In the genomic region with DNA sequence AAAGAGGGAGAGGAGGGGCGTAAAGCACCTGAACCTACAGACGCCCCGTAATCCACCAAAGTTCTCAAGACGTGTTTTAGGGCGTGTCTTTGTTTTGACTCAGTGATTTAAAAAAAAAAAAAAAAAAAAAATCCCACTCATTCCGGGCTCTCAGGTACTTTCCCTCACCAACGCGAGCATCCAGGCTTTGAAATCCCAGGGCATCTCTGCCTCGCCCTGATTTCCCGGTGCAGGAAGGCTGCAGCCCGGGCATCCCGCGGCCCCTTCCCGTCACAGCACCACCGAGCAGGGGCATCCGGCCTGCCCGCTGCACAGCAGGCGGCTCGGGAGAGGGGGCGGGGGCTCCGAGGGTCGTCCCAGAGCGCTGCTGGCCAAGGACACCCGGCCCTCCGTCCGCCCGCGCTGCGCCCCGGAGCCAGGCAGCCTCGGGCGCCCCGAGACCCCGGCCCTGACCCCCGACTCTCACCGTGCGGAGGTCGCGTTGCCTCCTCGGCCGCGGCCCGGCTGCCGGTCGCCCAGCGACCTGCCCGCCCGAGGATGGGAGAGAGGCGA, we compare ENCODE assay signal across 8 mouse cellular contexts. TPM values are rescaled to one million over a fixed set of nuclear protein-coding genes. Genes with fewer than 3 reads are reported as not detected.
DNase-seq lines count a peak whose midpoint lies in the region; ATAC-seq and TF ChIP-seq lines count a peak whose summit lies in the region.

No protein-coding gene starts in this region.

- ATAC-seq in heart, embryonic 11.5 days (replicated peaks; ENCODE audit: insufficient number of reproducible peaks, low FRiP score, low TSS enrichment) = peak; percentile 75
- ATAC-seq in G1E (ENCODE audit: extremely low read depth, insufficient number of reproducible peaks, low FRiP score, poor library complexity, severe bottlenecking) = no peak; the same call in 1 of the 2 replicates
- ATAC-seq in forebrain, embryonic 12.5 days (ENCODE audit: low FRiP score) = peak; percentile 83

- H3K27me3 ChIP-seq in heart, embryonic 11.5 days (ENCODE audit: control insufficient read depth, insufficient read depth, low read length) = no peaks in the 10 kb centered on the region
- H3K27me3 ChIP-seq in G1E (ENCODE audit: insufficient read depth, low read length) = no peaks in the 10 kb centered on the region
- H3K27me3 ChIP-seq in forebrain, embryonic 12.5 days = no peaks in the 10 kb centered on the region
- no peaks in the 10 kb centered on the region for H3K27me3 ChIP-seq in splenic B cell, adult 2 months (ENCODE audit: control insufficient read depth, insufficient read depth, low read length, poor library complexity, severe bottlenecking)

- H3K27ac ChIP-seq in heart, embryonic 11.5 days (ENCODE audit: low read depth, low read length) = peak overlapping the region; percentile 86
- peak overlapping the region; percentile 83 for H3K27ac ChIP-seq in forebrain, embryonic 12.5 days

- DNase-seq in heart, adult 18-20 months = no peak
- DNase-seq in G1E (ENCODE audit: low spot score) = no peak
- DNase-seq in kidney, postnatal 14 days = peak; percentile 65
- peak; percentile 37 for DNase-seq in lung, postnatal 36 days
- peak; percentile 52 for DNase-seq in splenic B cell, adult 2 months (ENCODE audit: low read depth, low spot score)
- DNase-seq in yolk sac, embryonic 10.5 days (ENCODE audit: low spot score) = no peak

- H3K4me1 ChIP-seq in heart, embryonic 11.5 days (ENCODE audit: control insufficient read depth, insufficient read depth, low read length) = no peaks in the 10 kb centered on the region
- H3K4me1 ChIP-seq in G1E (ENCODE audit: insufficient read depth, low read depth, low read length) = peaks cover 17% of the 10 kb centered on the region
- peaks cover 13% of the 10 kb centered on the region for H3K4me1 ChIP-seq in forebrain, embryonic 12.5 days

- under 1% methylated on average over 39 of the region's 49 CpGs for WGBS in heart, embryonic 11.5 days (ENCODE audit: insufficient replicate concordance)
- under 1% methylated on average over 46 of the region's 49 CpGs for WGBS in forebrain, embryonic 12.5 days

- H3K4me2 ChIP-seq in heart, embryonic 11.5 days = peak overlapping the region; percentile 78
- H3K4me2 ChIP-seq in forebrain, embryonic 12.5 days = peak overlapping the region; percentile 59

- H3K9ac ChIP-seq in heart, embryonic 11.5 days (ENCODE audit: low read depth, low read length) = peak overlapping the region; percentile 86
- peak overlapping the region; percentile 93 for H3K9ac ChIP-seq in forebrain, embryonic 12.5 days

- no peaks in the 10 kb centered on the region for H3K36me3 ChIP-seq in heart, embryonic 11.5 days (ENCODE audit: control insufficient read depth, insufficient read depth, low read length)
- no peaks in the 10 kb centered on the region for H3K36me3 ChIP-seq in G1E (replicated peaks)
- no peaks in the 10 kb centered on the region for H3K36me3 ChIP-seq in forebrain, embryonic 12.5 days (replicated peaks)
- no peaks in the 10 kb centered on the region for H3K36me3 ChIP-seq in splenic B cell, adult 2 months (ENCODE audit: control insufficient read depth, insufficient read depth, low read length, poor library complexity, severe bottlenecking)

- peak overlapping the region; percentile 92 for H3K4me3 ChIP-seq in heart, embryonic 11.5 days (ENCODE audit: low read depth, low read length)
- H3K4me3 ChIP-seq in G1E (ENCODE audit: low read depth, low read length) = peak overlapping the region; percentile 95
- peak overlapping the region; percentile 94 for H3K4me3 ChIP-seq in forebrain, embryonic 12.5 days (replicated peaks)

- TF ChIP-seq CTCF in G1E (IDR thresholded peaks at IDR 0.05; ENCODE audit: low read depth, low read length) = no peak

- H3K9me3 ChIP-seq in heart, embryonic 11.5 days (replicated peaks; ENCODE audit: control insufficient read depth, low read length) = no peaks in the 10 kb centered on the region
- H3K9me3 ChIP-seq in G1E (replicated peaks) = no peaks in the 10 kb centered on the region
- no peaks in the 10 kb centered on the region for H3K9me3 ChIP-seq in forebrain, embryonic 12.5 days

RNA-seq across cellular contexts. Expression of a gene that starts 0.4 kb away (rescaled TPM):
- 36.0 and 39.0 TPM in 2 replicates for polyA plus RNA-seq in heart, embryonic 11.5 days (2014; fragmentation: Nextera tagmentation; extraction: Ambion mirVana)
- 100 to 1,000 TPM; 114 to 118 TPM for total RNA-seq in heart, adult 18-20 months (2021)
- total RNA-seq in G1E (2014; fragmentation: Nextera tagmentation) (15.0 and 16.9 TPM in 2 replicates), G1E (2017) (7.3 and 7.5 TPM in 2 replicates)
- polyA plus RNA-seq in G1E (2012) = 0.53 and 0.55 TPM in 2 replicates
- polyA plus RNA-seq in forebrain, embryonic 12.5 days (2016; fragmentation: Nextera tagmentation; extraction: Ambion mirVana) = 36.7 and 37.6 TPM in 2 replicates

Comparison
In these comparisons a context has a peak if more than half of its experiments do, and no peak if none do; other contexts are left out.
1. DNase-seq: peak in kidney, postnatal 14 days (single experiment), lung, postnatal 36 days (single experiment) and splenic B cell, adult 2 months (single experiment); none in heart, adult 18-20 months (0 of 2), G1E (single experiment) and yolk sac, embryonic 10.5 days (single experiment).
2. RNA of a gene that starts 0.4 kb away (polyA plus RNA-seq): 36.0 to 39.0 TPM in heart, embryonic 11.5 days and 36.7 to 37.6 TPM in forebrain, embryonic 12.5 days; 0.53 to 0.55 TPM in G1E; every median in the first group is over 10 times any median in the second.
3. Peak in every context shown above with its lines, with median percentiles within 50 percentile points of each other: H3K4me3 ChIP-seq.